Mouse (Mus musculus) fat pad, adult 2 months (tissue): ENCODE results near the gene Dync1i1.

Experiments
- DNase-seq: peaks from one replicate; pipeline ENCODE4 v3.0.0-alpha.2; 2011; ENCODE audit warnings: low read depth, low spot score; ENCODE audit errors: extremely low read depth

The Dync1i1 gene

DNA sequence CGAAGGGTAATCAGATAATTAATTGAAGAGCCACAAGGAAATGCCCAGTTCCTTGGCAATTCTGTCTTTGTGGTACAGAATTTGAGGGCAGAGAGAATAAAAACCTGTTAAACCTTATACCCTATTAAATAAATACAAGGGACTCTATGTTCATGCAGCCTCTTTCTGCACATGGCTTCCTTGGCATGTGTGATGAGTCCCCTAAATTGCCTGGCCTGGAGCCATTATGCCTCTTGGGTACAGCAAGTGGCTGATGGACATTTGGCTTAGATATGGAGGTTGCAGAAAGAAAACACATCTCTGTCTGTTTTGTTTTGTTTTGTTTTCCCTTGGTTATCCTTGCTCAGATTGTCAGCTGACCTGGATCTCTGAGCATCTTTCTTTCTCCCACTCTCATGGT is 43.1 kb downstream of the Dync1i1 start:
- no peak for DNase-seq

DNA sequence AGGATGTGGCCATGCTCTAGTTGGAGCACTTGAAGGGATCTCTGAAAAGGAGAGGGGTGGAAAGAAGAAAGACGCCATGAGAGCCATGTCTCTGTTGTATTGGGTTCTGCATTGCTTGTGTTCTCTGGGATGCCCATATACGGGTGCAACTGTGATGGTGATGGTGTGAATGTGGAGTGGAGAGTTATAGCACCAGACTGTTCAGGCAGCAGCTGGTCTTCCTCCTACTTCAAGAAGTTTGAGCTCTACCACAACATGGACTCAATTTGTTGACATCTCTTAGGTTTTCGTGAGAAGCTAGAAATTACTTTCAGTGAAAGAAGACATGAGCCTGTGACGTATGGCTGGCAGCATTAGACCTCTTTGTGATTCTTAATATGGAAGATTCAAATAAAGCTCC is 44.8 kb downstream of the Dync1i1 start:
- no peak for DNase-seq

DNA sequence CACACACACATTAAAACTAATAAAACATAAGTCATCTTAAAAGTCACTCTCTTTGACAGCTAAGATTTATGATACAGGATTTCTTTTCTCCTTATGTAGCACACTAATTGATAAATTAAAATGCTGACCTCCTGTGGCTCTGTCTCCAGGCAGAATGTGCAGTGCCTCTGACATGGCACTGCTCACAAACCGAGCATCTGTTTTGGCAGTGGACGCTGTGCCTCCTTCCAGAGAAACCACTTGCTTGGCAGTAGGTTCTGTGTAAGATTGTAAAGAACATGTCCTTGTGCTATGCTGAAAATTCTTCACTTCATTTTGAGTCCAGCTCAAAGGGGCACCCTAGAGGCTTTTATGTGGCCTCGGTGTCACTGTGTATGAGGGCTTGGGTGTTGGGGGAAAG is 50.0 kb downstream of the Dync1i1 start:
- no peak for DNase-seq

DNA sequence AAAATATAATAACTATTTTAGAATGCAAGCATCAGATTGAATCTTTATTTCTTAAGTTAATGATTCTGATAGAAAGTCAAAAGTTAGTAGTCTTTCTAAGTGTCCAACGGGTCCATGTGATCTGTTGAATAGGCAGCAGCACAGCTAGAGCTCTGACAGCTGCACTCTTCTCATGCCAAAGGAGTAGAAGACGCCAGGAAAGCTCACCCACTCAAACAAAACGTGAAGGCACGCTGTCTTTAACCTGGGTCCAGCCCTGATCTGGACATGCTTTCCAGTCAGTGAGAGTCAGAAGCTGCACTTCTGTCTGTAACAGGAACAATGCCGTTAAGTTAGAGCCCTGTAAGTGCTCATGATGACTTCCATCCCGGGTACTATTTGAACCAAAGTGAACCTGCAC is 56.3 kb downstream of the Dync1i1 start:
- DNase-seq: no peak

DNA sequence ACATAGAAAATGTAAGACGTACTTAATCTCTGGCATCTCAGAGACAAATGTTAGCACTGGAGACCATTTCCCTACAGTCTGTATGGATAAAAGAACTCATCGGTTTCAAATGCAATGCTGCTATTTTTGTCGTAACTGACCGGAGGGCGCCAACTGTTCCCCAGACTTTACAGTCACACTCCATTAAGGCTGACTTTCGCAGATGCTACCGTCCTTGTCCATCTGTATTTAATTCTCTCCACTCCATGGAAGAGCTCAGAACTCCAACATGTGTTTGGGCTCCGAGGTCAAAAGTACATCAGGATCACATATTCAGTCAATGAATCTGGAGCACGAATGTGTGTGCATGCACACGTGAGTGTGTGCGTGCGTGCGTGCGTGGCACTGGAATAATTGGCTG is 58.4 kb downstream of the Dync1i1 start:
- no peak for DNase-seq

DNA sequence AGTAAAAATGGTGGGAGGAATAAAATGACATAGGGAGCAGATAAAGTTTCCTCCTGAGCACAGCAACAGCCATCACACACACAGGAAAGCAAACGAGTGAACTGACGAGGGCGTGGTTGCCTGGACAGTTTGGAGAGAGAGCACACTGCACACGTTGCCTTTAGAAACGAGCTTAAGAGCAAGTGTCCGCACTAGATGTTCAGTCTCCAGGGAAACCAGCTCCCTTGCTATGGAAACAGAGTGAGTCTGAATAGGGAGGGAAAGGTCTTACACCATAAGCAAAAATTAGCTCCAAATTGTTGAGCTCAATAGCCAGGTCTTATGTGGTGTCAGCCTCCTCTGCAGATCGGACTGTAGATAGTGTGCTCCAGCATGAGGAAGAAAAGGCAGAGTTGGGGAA is 65.2 kb downstream of the Dync1i1 start:
- no peak for DNase-seq

DNA sequence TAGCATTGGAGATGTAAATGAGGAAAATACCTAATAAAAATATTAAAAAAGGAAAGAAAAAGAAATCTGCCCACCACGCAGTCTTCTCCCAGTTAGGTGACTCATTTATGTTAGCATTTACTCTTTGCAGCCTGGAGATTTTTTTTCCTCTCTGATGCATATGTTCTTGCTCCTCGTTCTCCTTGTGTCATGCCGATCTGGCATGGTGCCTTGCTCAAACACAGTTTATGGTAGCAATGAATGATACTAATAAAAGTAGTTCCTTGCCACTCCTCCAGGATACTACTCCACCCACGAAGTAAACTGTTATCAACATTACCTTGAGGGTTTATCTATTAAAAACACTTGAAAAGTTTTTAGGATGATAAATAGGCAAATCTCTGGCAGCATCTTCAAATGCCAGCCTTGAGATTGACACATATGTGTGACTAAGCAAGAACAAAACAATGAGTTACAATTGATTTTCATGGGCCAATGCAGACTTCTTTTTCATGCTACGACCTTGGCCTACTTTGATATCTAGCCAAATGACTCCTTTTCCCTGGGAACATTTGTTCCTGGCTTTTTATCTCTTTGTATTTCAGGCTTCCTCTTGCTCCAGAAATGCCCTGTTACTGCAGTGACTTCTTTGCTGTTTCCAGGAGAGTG is 68.8 kb downstream of the Dync1i1 start:
- no peak for DNase-seq

DNA sequence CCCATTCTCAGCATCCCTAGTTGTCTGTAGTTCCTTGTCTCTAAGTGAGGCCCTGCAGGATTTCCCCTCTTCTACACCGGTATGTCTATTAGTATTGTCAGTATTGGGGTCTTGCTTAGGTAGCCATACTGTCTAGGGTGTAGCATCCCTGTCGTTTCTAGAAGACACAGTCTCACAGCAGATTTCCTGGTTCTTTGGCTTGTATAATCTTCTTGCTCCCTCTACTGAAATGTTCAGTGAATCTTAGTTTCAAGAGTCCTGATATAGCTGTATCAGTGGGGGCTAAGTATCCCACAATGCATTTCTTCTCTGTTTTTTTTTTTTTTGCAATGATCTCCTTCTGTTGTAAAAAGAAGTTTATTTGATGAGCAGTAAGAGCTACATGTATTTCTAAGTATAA is 69.9 kb downstream of the Dync1i1 start:
- DNase-seq: no peak

DNA sequence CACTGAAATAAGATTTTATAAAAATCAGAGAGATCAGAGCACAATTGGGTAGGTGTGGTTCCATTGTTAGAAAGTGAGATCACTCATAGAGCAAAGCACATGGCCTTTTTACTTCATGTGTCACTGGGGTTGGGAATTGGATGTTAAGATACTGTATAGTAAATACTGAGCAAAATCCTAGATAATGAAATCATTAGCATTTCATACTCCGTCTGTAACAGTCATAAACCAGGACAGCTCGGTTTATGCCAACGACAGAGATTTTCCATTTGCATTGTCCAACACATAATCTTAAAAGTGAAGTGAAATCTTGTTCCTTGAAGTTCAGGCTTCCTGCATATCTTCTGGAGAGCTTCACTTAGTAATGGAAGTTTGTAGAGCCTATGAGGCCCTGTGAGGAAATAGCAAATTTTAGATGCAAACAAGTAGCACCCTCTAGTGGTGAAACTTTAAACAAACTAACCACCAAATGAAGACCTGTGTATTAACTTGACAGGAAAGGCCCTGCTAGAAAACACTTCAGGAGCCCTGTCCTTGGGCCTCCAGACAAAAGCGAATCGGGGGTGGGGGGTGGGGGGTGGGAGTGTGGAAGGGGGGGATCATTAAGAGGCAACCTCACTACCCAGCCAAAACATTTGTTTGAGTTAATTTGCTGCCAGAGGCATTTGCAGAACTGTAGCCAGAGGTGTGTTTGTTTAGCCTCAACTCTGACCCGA is 76.8 kb downstream of the Dync1i1 start:
- DNase-seq: no peak

DNA sequence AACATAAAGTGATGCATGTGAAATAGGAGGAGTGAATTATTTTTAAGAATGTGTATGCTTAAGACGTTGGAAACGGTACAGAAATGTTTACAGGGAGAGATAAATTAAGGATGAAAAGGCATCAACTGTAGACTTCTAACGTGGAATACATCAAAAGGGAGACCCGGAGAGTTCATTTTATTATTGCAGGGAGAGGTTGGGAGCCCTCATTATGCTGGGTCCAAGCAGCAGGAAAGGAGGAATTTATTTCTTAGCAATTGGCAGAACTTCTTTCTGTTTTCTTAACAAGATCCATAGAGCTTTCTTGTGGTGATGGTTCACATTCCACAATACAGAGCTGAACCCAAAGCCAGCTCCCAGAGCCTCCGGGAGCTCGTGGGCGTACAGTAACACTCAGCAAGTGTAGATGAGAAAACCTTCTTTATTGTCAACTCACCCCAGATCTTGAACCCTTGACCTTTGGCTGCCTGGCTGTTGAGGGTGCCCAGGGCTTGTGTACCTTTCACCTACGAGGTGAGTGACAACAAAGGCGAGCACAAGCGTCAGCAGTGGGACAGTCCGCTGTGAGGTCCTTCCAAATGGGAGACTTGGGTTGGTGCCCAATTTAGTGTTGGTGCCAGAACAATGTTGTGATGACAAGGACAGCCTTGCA is 77.5 kb downstream of the Dync1i1 start:
- no peak for DNase-seq

DNA sequence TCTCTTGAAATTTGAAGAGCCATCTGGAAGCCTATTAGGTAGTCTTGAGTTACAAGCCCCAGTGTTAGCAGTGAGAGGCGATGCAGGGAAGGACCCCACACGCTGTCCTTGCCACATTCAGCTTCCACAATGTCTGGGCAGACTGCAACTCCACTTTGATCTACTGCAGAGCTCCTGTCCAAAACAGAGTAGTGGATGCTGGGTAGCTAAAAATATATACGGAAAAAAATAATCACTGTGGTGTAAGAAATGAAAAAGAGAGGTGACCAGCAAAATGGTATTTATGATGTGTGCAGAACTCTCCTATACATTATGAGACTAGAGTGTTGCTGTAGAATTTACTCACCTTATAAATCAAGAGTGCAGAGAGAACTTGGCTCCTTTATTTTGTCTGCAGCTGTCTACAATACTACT is 82.6 kb downstream of the Dync1i1 start:
- DNase-seq: no peak

DNA sequence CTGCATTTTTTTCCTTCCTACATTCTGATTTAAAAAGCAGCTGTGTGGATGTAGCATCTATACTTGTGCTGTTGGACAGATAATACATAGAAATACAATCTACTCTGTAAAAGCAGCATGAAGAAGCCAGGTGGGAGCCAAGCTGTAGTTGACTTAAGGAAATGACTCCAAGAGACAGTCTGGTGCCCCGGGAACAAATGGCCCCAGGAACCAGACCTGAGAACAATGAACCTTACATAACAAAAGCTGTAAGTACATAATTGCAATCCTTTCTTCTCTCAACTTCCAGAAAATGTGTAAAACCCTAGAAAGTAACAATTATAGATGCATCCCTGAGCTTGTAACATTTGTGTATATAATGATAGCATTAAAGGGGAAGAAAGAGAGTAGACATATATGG is 86.6 kb downstream of the Dync1i1 start:
- DNase-seq: no peak

DNA sequence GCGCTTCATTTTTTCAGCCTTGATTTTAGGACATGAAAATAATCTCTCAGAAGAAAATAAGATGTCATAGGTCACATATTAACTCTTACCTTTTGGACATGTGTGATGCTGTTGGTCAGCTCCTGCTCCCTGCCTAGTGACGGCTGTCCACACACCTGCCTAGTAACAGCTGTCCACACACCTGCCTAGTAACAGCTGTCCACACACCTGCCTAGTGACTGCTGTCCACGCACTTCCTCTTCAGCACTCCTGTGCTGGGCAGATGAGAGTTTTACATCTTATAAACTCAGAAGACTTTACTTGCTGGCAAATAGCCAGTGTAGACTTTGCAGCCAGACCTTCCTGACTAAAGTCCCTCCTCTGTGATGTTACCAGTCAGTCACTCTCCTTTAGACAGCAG is 94.2 kb downstream of the Dync1i1 start:
- no peak for DNase-seq

DNA sequence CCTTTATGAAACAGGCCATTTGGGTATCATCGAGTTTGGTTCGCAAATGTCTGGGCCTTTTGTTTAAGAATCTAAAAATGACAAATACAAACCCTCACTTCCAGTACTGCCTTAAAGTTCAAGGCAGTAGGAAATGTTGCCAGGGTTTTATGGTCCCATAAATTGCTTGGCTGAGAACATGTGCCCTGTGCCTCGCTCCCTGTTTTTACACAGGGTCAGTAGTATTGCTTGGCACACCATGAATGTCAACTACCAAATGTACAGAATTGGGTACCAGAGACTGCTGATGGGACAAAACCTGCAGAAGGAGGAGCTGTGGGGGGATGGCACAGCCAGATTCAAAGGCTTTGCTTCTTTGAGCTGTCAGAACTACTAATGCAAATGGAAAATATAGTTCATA is 100.0 kb downstream of the Dync1i1 start:
- DNase-seq: no peak

DNA sequence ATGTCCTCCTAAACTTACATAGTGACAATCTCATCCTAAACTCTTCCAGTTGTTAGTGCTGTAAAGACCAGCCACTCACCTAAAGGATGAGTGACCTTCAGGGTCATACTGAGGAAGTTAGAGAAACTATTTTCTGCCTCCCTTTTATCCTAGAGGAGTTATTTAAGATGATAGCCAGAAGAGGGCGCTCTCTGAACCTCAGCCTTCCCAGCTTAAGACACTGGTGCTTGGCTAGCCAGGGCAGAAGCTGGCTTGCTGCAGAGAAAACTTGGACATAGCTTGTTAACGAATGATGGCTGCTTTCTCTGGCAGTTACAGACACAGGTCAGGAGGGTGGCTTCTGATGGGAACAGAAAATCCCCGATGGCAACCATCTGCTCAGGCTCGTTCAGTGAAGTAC is 101.6 kb downstream of the Dync1i1 start:
- DNase-seq: no peak

DNA sequence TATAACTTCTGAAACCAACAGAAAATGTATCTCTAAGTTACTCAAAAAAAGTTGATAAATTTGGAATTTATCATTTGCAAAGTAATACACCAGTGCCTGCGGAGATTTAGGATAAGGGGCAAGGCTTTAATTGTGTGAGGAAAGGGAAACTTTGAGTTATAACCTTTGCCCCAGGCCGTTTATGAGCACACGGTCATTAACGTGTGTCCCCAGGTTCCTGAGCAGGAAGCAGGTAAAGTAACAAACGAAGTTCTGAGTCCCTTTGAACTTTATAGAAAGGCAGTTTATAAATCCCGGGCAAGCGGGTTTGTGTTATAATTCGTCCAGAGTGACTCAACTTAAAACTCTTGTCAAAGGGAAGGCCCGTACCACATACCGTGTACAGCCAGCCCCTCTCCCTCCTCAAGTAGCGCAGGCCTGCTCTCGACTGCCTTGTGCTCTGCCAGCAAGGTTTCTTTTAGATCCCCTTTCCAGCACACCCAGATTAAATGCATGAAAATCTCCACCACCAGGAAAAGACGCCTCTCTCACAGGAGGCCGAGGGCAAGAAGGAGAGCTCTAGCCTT is 103.1 kb downstream of the Dync1i1 start:
- DNase-seq: no peak

DNA sequence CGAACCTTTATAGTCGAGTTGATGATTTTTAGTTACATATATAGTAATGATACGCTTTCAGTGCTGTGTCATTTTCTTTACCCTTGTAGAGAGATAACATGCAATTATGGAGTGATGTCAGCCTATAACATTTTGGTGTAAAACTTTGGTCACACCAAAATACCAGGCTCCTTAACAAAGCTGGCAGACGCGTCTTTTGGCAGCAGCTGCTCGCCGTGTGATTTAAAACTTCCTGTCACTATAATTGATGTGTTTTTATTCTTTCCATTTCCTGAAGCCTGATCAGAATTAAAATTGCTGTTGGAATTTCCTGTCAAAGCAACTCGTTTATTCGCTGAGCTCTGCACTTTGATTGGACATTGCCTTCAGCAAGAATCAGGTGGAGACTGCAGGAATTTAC is 103.7 kb downstream of the Dync1i1 start:
- no peak for DNase-seq

DNA sequence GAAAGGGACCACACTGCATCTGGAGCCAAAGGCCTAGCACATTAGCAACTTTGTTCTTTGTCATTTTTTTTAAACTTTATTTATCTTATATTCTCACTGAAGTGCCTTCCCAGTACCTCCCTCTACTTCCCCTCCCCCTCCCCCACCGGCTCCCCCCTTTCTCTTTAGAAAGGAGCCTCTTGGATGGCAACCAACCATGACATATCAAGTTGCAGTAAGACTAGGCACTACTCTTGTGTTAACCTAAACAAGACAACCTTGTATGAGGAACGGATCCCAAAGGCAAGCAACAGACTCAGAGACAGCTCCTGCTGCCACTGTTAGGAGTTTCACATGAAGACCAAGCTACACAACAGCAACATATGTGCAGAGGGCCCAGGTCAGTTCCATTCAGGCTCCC is 105.3 kb downstream of the Dync1i1 start:
- DNase-seq: no peak

DNA sequence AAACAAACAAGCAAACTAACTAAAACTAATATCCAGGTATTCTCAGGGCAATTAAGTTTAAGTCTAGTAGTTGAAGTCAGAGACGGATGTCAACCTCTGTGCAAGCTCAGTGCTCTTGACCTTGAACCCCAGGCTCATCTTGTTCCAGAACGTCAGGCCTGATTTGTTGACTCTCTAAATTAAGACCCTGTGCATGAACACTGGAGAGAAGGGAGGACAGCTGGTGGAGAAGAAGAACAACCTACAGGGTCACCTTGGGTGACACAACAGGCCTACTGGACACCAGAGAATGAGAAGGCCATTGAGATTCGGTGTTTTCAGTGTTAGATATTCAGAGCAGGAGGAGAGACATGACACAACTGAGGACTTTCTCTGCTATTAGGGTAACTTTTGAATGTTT is 105.8 kb downstream of the Dync1i1 start:
- no peak for DNase-seq

DNA sequence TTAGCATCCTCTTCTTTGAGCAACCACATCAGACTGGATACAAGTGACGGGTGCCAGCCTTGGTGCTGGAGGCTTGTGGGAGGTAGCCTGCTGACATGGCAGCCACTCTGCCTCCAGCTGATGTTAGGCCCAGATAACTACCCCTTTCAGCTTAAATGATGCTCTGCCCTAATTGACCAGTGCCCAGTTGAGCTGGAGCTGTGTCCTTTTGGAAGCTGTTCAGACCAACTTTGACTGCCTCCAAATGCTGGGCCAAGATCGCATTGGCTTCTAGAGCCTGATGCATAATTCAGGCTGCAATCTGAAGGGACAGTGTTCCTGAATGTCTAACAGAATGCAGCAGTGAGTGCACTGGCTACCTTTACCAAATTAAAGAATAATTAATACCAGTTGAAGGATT is 107.4 kb downstream of the Dync1i1 start:
- no peak for DNase-seq

DNA sequence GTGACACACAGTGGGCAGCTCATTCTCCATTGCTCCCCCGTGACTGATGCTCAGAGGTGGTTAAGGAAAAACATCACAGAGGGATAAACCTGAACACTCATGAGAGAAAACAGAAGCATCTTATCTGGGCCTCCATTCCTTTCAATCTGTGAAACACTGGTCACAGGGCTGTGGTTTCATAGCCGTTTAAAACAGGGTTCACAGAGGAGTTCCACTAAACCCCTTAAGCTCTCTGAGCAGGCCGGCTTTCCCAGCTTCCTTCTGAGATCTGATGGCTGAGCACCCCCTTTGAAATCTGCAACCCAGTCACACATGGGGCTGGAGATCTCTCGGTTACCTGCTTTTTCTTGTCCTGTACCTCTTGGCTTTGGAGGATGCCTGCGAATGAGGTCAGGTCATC is 117.0 kb downstream of the Dync1i1 start:
- no peak for DNase-seq

DNA sequence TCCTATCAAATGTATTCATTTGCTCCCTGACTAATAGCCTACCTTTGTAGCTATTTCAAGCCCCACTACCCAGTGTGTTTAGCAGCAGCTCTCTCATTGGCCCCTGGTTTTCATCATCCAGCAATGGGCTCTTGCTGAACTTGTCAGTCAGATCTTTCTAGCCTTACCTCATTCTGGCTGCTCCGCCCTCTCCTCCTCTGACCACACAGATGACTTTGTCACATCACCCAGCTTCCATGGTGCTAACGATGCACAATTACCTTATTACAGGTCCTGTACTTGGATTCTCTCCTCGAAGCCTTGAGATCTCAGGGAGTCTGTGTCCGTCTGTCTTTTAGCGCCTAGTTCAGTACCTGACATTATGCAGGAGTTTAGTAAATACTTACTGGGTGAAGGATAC is 120.7 kb downstream of the Dync1i1 start:
- no peak for DNase-seq
